Mouse (Mus musculus) kidney, embryonic 15.5 days (tissue): ENCODE data around the gene Gramd1c. TPM values are rescaled to one million over a fixed set of nuclear protein-coding genes. Genes with fewer than 3 reads are reported as not detected.

Experiments used
- ATAC-seq: fragments of 200-750 bp; cut with Nextera tagmentation; replicated peaks from 2 replicates; pipeline ENCODE4 v1.8.0; 2017; ENCODE audit warnings: moderate TSS enrichment; ENCODE audit not compliant: low FRiP score
- H3K27ac ChIP-seq: fragments of 300-500 bp; sonication (generic); 2 replicates; pipeline ENCODE4 v1.5.1; 2015; ENCODE audit warnings: mild to moderate bottlenecking, inconsistent platforms
- H3K27me3 ChIP-seq: fragments of 300-500 bp; sonication (generic); 2 replicates; pipeline ENCODE4 v1.6.1; 2015; ENCODE audit warnings: inconsistent platforms
- H3K36me3 ChIP-seq: fragments of 300-500 bp; sonication (generic); 2 replicates; pipeline ENCODE4 v1.6.1; 2015; ENCODE audit warnings: inconsistent platforms
- H3K4me1 ChIP-seq: fragments of 300-500 bp; sonication (generic); 2 replicates; pipeline ENCODE4 v1.6.1; 2015; ENCODE audit warnings: inconsistent platforms
- H3K4me2 ChIP-seq: fragments of 300-500 bp; sonication (generic); 2 replicates; pipeline ENCODE4 v1.6.1; 2015; ENCODE audit warnings: moderate library complexity, mild to moderate bottlenecking, inconsistent platforms
- H3K4me3 ChIP-seq: fragments of 300-500 bp; sonication (generic); replicated peaks from 2 replicates; pipeline ENCODE4 v1.5.1; 2015; ENCODE audit warnings: mild to moderate bottlenecking, inconsistent platforms
- H3K9ac ChIP-seq: fragments of 300-500 bp; sonication (generic); 2 replicates; pipeline ENCODE4 v1.6.1; 2015; ENCODE audit warnings: mild to moderate bottlenecking, inconsistent platforms
- H3K9me3 ChIP-seq: fragments of 300-500 bp; sonication (generic); replicated peaks from 2 replicates; pipeline ENCODE4 v1.6.1; 2016; ENCODE audit warnings: inconsistent platforms
- WGBS: fragments of 180-500 bp; shearing (Covaris S2); methylation state at CpG from one replicate; pipeline ENCODE4 v1.1.7; 2015; ENCODE audit warnings: mixed read lengths; 5-methylcytosine and 5-hydroxymethylcytosine counted together
- microRNA-seq: library from miRNA; unstranded; fragments of <30 nt; microRNA quantifications from one replicate; pipeline ENCODE4, GENCODE M21; 2016
- polyA plus RNA-seq: library from polyadenylated mRNA; unstranded; fragments of >200 nt; fragmentation: Nextera tagmentation; extraction: Ambion mirVana; gene quantifications from 2 replicates; pipeline ENCODE4 v1.2.1, GENCODE M21; 2015

The Gramd1c gene
- polyA plus RNA-seq, 1 experiment from 2014 or later: 7.9 TPM

DNA sequence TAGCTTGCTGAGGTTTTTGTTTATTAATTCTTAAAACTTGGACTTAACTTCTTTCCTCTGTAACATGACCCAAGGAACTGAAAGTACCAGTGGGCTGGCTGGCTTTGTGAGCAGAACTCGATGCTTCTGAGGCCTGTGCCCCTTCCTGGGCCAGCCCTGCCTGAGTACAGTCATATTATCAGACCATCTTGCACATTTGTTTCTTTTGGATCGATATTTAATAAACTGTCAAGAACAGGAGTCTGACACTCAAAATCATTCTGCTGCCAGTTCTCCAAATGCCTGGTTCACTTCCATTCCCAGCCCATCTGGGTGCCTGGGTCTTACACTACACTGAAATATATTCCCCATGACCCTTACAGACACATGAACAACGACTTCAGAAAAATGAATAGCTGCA lies 117.3 kb downstream of the Gramd1c start:
- Histone ChIP-seq H3K9ac (no peak overlapping the region), H3K9me3 (no peaks in the 10 kb centered on the region), H3K27ac (no peak overlapping the region), H3K4me1 (no peaks in the 10 kb centered on the region), H3K4me2 (no peak overlapping the region), H3K4me3 (no peak overlapping the region), H3K27me3 (no peaks in the 10 kb centered on the region), H3K36me3 (no peaks in the 10 kb centered on the region)
- ATAC-seq: no peak
- WGBS: 75% methylated on average over 3 of the region's 3 CpGs

DNA sequence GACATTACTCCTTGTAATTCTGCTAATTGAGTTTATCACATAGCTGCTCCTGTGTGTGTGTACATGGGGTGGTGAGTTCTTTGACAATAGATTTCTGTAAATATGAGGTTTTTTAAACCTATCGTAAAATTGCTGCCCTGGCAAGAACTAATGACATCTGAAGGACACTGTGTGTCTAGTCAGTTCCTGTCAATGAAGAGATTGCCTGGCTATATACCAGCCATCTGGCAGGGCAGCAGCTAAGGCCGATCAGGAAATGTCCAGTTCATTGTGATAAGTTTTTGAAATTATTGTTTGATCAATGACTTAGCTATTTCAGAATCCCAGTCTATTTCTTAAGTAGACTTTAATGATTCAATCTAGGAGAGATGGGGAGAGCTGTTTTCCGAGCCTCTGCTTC lies 117.8 kb downstream of the Gramd1c start:
- Histone ChIP-seq H3K9ac (no peak overlapping the region), H3K36me3 (no peaks in the 10 kb centered on the region), H3K4me2 (no peak overlapping the region), H3K27me3 (no peaks in the 10 kb centered on the region), H3K9me3 (no peaks in the 10 kb centered on the region), H3K27ac (no peak overlapping the region), H3K4me1 (no peaks in the 10 kb centered on the region), H3K4me3 (no peak overlapping the region)
- no peak for ATAC-seq
- 88% methylated on average over 3 of the region's 3 CpGs for WGBS

DNA sequence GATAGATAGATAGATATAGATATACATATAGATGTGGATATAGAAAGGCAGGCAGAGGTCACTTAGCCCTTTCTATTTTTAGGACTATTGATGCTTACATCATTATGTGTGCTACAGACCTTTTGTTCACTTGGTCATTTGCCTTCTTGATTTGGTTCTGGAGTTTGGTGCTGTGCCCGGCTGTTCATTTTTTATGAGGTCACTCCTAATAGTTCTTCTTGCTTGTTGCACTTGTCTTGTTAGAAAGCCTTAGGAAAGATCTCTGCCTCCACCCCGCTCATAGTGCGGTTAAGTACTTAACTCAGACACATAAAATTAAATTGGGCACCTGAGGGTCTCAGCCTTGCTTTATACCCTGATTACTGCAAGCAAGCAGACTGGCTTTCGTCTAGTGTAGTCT lies 122.3 kb downstream of the Gramd1c start:
- H3K4me1 ChIP-seq: no peaks in the 10 kb centered on the region
- H3K4me3 ChIP-seq: no peak overlapping the region
- H3K9ac ChIP-seq: no peak overlapping the region
- no peak overlapping the region for H3K27ac ChIP-seq
- no peaks in the 10 kb centered on the region for H3K36me3 ChIP-seq
- no peaks in the 10 kb centered on the region for H3K27me3 ChIP-seq
- no peak overlapping the region for H3K4me2 ChIP-seq
- no peaks in the 10 kb centered on the region for H3K9me3 ChIP-seq
- no peak for ATAC-seq
- 87% methylated on average over 4 of the region's 4 CpGs for WGBS

DNA sequence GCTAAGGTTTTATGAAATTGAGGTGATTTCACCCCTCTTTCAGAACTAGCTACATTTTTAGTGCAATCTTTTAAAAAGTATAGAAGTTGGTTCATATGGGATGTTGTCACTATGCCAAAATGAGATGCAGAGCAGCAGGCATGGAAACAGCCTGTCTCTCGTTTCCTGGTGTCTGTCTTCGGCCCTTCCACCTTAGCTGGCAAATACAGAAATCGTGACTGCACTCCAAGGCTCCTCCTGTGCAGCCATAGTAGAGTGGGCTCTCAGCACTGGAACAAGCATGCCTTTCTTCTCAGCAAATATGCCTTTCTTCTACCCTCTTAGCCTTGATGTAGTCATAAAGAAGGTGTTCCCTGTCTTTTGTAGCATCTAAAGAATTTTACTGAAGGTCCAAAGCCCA lies 127.3 kb downstream of the Gramd1c start:
- Histone ChIP-seq H3K9me3 (no peaks in the 10 kb centered on the region), H3K27me3 (no peaks in the 10 kb centered on the region), H3K4me1 (no peaks in the 10 kb centered on the region), H3K4me3 (no peak overlapping the region), H3K4me2 (no peak overlapping the region), H3K36me3 (no peaks in the 10 kb centered on the region), H3K27ac (no peak overlapping the region), H3K9ac (no peak overlapping the region)
- ATAC-seq: no peak
- 78% methylated on average over 3 of the region's 3 CpGs for WGBS

DNA sequence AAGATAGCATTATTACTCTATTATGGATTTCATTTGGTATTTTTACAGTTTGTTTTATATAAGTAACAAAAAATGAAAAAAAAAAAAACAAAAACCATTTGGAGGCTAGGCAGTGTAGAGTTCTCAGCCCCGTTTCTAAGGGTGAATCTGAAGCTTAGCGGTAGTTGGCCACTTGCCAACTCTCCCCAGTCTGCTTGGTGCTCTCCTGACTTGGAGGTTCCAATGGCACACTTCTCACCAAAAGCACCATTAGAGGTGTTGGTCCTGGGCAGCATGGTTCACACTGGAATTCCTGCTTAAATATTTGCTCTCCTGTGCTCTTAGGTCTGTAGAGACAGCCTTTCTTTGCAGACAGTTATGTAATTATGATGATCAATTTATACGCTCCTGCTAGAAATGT lies 127.8 kb downstream of the Gramd1c start:
- Histone ChIP-seq H3K36me3 (no peaks in the 10 kb centered on the region), H3K4me1 (no peaks in the 10 kb centered on the region), H3K4me2 (no peak overlapping the region), H3K9ac (no peak overlapping the region), H3K4me3 (no peak overlapping the region), H3K27ac (no peak overlapping the region), H3K27me3 (no peaks in the 10 kb centered on the region), H3K9me3 (no peaks in the 10 kb centered on the region)
- WGBS: 70% methylated on average over 3 of the region's 3 CpGs
- ATAC-seq: no peak

DNA sequence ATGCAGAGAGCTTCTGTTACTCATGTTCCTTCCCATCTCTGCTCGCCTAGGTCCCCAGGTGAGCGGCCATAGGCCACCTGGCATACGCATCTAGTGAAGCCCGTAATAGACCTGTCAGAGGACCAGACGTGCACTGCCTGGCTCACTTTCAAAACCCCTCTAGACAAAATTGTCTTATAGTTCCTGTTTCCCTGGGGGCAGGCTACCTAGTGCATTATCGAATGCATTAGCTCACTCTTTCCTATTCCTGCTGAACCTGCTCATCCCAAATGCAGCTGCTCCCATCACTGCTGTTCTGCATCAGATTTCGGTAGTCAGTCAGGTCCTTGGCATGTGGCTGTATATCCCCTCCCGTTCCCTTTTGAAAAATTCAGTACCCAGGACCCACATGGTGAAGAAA lies 128.3 kb downstream of the Gramd1c start:
- no peaks in the 10 kb centered on the region for H3K36me3 ChIP-seq
- H3K4me3 ChIP-seq: no peak overlapping the region
- no peak overlapping the region for H3K4me2 ChIP-seq
- 90% methylated on average over 8 of the region's 8 CpGs for WGBS
- no peaks in the 10 kb centered on the region for H3K4me1 ChIP-seq
- no peak for ATAC-seq
- H3K9me3 ChIP-seq: no peaks in the 10 kb centered on the region
- no peaks in the 10 kb centered on the region for H3K27me3 ChIP-seq
- H3K9ac ChIP-seq: no peak overlapping the region
- H3K27ac ChIP-seq: no peak overlapping the region

DNA sequence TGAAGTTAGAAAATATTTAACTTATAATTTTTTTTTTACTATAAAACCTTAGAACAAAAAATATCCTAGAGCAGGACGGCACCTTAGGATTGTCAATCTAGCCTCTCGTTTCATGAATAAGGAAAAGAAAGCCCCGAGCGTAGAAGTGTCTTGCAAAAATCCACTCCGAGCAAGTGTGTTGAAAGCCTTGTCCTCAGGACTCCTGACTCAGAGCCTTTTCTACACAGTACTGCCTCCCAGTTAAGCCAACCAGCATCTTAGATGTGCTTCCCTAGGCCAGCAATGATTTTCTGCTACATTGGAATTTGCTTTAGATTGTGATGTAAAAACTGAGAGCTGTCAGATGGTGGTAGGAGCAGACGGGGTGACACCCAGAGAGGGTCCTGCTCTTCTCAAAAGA lies 130.1 kb downstream of the Gramd1c start:
- H3K36me3 ChIP-seq: no peaks in the 10 kb centered on the region
- no peak overlapping the region for H3K9ac ChIP-seq
- no peak overlapping the region for H3K4me3 ChIP-seq
- ATAC-seq: no peak
- H3K27me3 ChIP-seq: no peaks in the 10 kb centered on the region
- no peaks in the 10 kb centered on the region for H3K9me3 ChIP-seq
- no peak overlapping the region for H3K4me2 ChIP-seq
- no peak overlapping the region for H3K27ac ChIP-seq
- H3K4me1 ChIP-seq: no peaks in the 10 kb centered on the region
- 87% methylated on average over 6 of the region's 6 CpGs for WGBS

DNA sequence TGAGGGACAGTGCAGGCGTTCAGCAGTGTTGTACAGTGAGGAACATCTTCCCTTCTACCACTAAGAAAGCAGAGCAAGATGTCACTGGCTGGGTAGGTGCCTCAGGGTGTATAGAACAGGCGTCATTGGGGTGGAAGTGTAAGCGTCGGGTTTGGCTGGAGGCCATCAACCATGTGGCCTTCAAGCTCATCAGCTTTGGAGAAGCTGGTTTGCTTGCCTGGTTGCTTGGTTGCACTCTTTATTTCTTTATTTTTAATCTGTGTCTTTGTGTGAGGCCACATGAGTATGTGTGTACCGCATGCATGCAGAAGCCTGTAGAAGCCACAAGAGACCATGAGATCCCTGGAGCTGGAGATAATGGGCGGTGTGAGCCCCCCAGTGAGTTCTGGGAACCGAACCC lies 130.8 kb downstream of the Gramd1c start:
- 83% methylated on average over 7 of the region's 7 CpGs for WGBS
- no peak for ATAC-seq
- Histone ChIP-seq H3K27me3 (no peaks in the 10 kb centered on the region), H3K9me3 (no peaks in the 10 kb centered on the region), H3K36me3 (no peaks in the 10 kb centered on the region), H3K9ac (no peak overlapping the region), H3K4me3 (no peak overlapping the region), H3K4me2 (no peak overlapping the region), H3K27ac (no peak overlapping the region), H3K4me1 (no peaks in the 10 kb centered on the region)

DNA sequence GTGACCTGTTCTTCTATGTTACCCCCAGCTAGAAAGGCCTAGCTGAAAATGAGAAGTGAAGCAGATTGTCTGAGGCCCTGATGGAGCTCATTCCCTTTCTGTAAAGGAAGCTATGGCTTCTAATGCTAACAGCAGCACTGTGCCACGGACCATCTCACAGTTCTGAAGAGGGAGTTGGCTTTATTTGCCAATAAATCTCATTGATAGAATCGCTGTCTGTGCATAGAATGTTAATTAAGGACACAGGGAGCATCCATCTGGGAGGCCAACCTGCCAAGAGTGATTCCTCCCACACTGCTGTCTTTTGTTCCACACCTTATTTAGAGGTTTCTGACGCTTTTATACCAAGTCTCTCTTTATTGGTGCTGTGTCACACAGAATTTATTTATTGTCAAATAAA lies 131.6 kb downstream of the Gramd1c start:
- Histone ChIP-seq H3K27ac (no peak overlapping the region), H3K4me2 (no peak overlapping the region), H3K9me3 (no peaks in the 10 kb centered on the region), H3K9ac (no peak overlapping the region), H3K27me3 (no peaks in the 10 kb centered on the region), H3K4me3 (no peak overlapping the region), H3K4me1 (no peaks in the 10 kb centered on the region), H3K36me3 (no peaks in the 10 kb centered on the region)
- ATAC-seq: peak; percentile 66
- WGBS: 32% methylated on average over 3 of the region's 3 CpGs

DNA sequence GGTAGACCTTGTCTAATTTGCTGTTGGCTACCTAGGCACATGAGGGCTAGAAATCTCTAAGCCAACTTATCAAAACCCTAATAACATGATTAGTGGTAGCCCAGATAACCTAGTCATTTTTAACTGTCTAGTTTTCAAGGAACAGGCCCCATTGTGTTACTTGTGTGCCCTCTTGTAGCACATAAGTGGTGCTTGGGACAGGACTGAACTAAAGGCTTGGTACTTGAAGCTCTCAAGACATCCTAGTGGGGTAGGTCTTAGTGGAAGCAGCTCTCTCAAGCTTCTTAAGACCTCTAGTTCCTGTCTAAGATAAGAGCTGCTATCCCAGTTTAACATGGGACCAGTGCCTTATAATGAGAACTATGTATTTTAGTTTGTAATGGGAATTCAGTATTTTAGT lies 132.6 kb downstream of the Gramd1c start:
- no peak overlapping the region for H3K9ac ChIP-seq
- H3K4me2 ChIP-seq: no peak overlapping the region
- H3K4me1 ChIP-seq: no peaks in the 10 kb centered on the region
- H3K27ac ChIP-seq: no peak overlapping the region
- no peak overlapping the region for H3K4me3 ChIP-seq
- no peaks in the 10 kb centered on the region for H3K36me3 ChIP-seq
- H3K27me3 ChIP-seq: no peaks in the 10 kb centered on the region
- no peak for ATAC-seq
- no peaks in the 10 kb centered on the region for H3K9me3 ChIP-seq

Small RNAs within 50 kb of the gene (microRNA-seq; reads per million reads assigned to microRNA genes)
- not detected for gene Mir3470b

Other genes starting within 250 kb of the Gramd1c start
- 15.2 and 16.7 TPM in 2 replicates for gene Ccdc191, start 173.5 kb downstream of the Gramd1c start, polyA plus RNA-seq
- gene Qtrt2, start 136.5 kb downstream of the Gramd1c start, polyA plus RNA-seq: 30.3 and 34.5 TPM in 2 replicates
- 1.7 and 1.9 TPM in 2 replicates for gene Zdhhc23, start 83.6 kb downstream of the Gramd1c start, polyA plus RNA-seq
- gene Atp6v1a, start 76.4 kb upstream of the Gramd1c start, polyA plus RNA-seq: 77.5 and 82.3 TPM in 2 replicates
- gene Naa50, start 76.5 kb upstream of the Gramd1c start, polyA plus RNA-seq: 114 and 130 TPM in 2 replicates
- gene Usf3, start 109.9 kb upstream of the Gramd1c start, polyA plus RNA-seq: 3.0 and 3.3 TPM in 2 replicates